Mouse (Mus musculus): Measurements from ENCODE around the gene Cflar. TPM values are rescaled to one million over a fixed set of nuclear protein-coding genes. Genes with fewer than 3 reads are reported as not detected.
A peak's percentile ranks its signal among the peaks of the same experiment; 100 is the strongest.
"Not testable (repeated sequence)": the region's sequence is repeated elsewhere in the genome, so short reads cannot be mapped to it uniquely, and the experiment has no call there.

Cflar gene
- polyA plus RNA-seq, 1 experiment from 2014 or later = 29.9 TPM

DNA sequence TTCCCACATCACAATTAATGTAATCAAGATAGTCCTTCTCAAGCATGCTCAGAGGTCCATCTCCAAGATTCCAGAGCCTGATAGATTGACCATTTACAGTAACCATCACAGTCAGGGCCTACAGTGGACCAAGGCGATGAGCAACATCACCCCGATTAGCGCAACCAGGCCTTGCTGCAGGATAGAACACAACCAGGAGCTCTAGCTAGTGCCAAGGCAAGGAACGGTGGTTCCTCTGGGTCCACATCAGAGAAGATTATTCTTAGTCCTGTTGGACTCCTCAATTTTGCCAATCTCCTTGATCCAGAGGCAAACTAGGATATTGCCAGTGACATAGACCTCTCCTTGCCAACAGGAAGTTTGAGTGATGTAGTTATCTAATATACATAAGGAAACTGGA, 77.1 kb downstream of the Cflar start:
- no peaks in the 10 kb centered on the region for H3K27me3 ChIP-seq
- ATAC-seq (ENCODE audit: insufficient number of reproducible peaks, insufficient read depth, low FRiP score, low TSS enrichment, low read depth) = no peak
- 94% methylated on average over 4 of the region's 4 CpGs for WGBS

GRCm38 (mm10) chr1:58794705-58795104, 83.4 kb downstream of the Cflar start:
- H3K27me3 ChIP-seq = no peaks in the 10 kb centered on the region
- no peak overlapping the region for H3K27ac ChIP-seq
- H3K9me3 ChIP-seq = peaks cover 4% of the 10 kb centered on the region; the same call in 1 of the 2 replicates
- H3K4me2 ChIP-seq = peak overlapping the region; percentile 64
- peaks cover 7% of the 10 kb centered on the region; the same call in 1 of the 2 replicates for H3K36me3 ChIP-seq
- H3K4me1 ChIP-seq (replicated peaks) = peaks cover 6% of the 10 kb centered on the region; the same call in 1 of the 2 replicates
- 50% methylated on average over 2 of the region's 2 CpGs for WGBS
- H3K4me3 ChIP-seq (replicated peaks) = peak overlapping the region; percentile 49; the same call in 1 of the 2 replicates
- no peak for ATAC-seq (ENCODE audit: insufficient number of reproducible peaks, insufficient read depth, low FRiP score, low TSS enrichment, low read depth)
- no peak overlapping the region for H3K9ac ChIP-seq (replicated peaks)

More for the DNA sequence above, 77.1 kb downstream of the Cflar start:
- no peaks in the 10 kb centered on the region for H3K9me3 ChIP-seq
- H3K36me3 ChIP-seq = no peaks in the 10 kb centered on the region
- no peak overlapping the region for H3K4me2 ChIP-seq
- H3K4me3 ChIP-seq (replicated peaks) = no peak overlapping the region
- H3K27ac ChIP-seq = no peak overlapping the region
- no peaks in the 10 kb centered on the region for H3K4me1 ChIP-seq (replicated peaks)
- H3K9ac ChIP-seq (replicated peaks) = no peak overlapping the region

- 0 out of 2 replicates have a peak, but pooled peaks have one; percentile 31 for ATAC-seq (ENCODE audit: insufficient number of reproducible peaks, insufficient read depth, low FRiP score, low TSS enrichment, low read depth)
- H3K27ac ChIP-seq = peak within 1 kb of the TSS; percentile 57
Measured at GRCm38 (mm10) chr1:58795291-58796058, 84.2 kb downstream of the Cflar start, which contains the start of gene Casp8. Gene Casp8, plus strand, starts transcription at chr1:58795374.

DNA sequence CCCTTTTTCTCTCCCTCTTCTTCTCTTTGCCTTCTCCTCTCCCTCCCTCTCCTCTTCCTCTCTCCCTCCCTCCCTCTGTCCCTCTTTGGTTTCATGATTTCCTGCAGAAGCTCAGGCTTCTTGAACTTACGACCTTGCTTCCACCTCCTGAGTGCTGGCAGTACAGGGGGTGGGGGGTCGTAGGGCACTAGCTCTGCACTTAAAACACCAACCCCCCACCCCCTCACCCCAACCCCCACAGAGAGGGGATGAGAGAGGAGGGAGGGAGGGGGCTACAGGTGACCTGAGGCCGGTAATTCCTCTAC, 84.7 kb downstream of the Cflar start:
- Histone ChIP-seq H3K4me1 (replicated peaks) (peaks cover 6% of the 10 kb centered on the region; the same call in 1 of the 2 replicates), H3K9me3 (peaks cover 4% of the 10 kb centered on the region; the same call in 1 of the 2 replicates), H3K4me2 (peak overlapping the region; percentile 64), H3K36me3 (peaks cover 7% of the 10 kb centered on the region; the same call in 1 of the 2 replicates), H3K27ac (0 out of 2 replicates have a peak overlapping the region, but pooled peaks have one; percentile 57), H3K4me3 (replicated peaks) (peak overlapping the region; percentile 49), H3K9ac (replicated peaks) (peak overlapping the region; percentile 59), H3K27me3 (no peaks in the 10 kb centered on the region)
- no peak for ATAC-seq (ENCODE audit: insufficient number of reproducible peaks, insufficient read depth, low FRiP score, low TSS enrichment, low read depth)
- WGBS = 0% methylated on average over 3 of the region's 3 CpGs

More at GRCm38 (mm10) chr1:58795291-58796058, 84.2 kb downstream of the Cflar start, which contains the start of gene Casp8:
- Histone ChIP-seq H3K4me3 (replicated peaks) (peak within 1 kb of the TSS; percentile 49), H3K9me3 (peaks cover 4% of the 10 kb centered on the region; the same call in 1 of the 2 replicates), H3K36me3 (peaks cover 7% of the 10 kb centered on the region; the same call in 1 of the 2 replicates), H3K4me1 (replicated peaks) (peaks cover 6% of the 10 kb centered on the region; the same call in 1 of the 2 replicates), H3K27me3 (no peaks in the 10 kb centered on the region), H3K9ac (replicated peaks) (peak within 1 kb of the TSS; percentile 59), H3K4me2 (peak within 1 kb of the TSS; percentile 64)
- under 1% methylated on average over 42 of the region's 42 CpGs for WGBS

DNA sequence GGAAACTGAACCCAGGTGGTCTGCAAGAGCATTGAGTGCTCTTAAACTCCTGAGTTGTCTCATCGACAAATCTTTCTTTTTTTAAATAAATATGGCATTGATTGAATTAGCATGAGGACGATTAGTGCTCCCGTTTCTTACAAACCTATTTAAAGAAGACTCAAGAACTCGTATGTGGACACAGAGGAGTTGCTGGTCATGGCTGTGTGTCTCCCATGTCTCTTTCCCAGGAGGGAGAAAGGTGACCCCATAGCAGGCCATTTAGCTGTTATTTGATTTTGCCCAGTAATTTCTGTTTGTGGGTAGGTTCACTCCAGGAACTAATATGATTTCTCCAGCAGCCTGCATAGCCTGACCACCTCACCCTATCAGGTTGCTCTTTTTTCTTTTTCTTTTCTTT, 85.5 kb downstream of the Cflar start:
- no peak overlapping the region for H3K9ac ChIP-seq (replicated peaks)
- H3K27me3 ChIP-seq = no peaks in the 10 kb centered on the region
- peak overlapping the region; percentile 17; the same call in 1 of the 2 replicates for H3K4me2 ChIP-seq
- ATAC-seq (ENCODE audit: insufficient number of reproducible peaks, insufficient read depth, low FRiP score, low TSS enrichment, low read depth) = no peak
- peaks cover 4% of the 10 kb centered on the region; the same call in 1 of the 2 replicates for H3K9me3 ChIP-seq
- H3K27ac ChIP-seq = no peak overlapping the region
- no peak overlapping the region for H3K4me3 ChIP-seq (replicated peaks)
- peaks cover 7% of the 10 kb centered on the region; the same call in 1 of the 2 replicates for H3K36me3 ChIP-seq
- WGBS = 70% methylated on average over 4 of the region's 4 CpGs
- H3K4me1 ChIP-seq (replicated peaks) = peaks cover 6% of the 10 kb centered on the region; the same call in 1 of the 2 replicates

DNA sequence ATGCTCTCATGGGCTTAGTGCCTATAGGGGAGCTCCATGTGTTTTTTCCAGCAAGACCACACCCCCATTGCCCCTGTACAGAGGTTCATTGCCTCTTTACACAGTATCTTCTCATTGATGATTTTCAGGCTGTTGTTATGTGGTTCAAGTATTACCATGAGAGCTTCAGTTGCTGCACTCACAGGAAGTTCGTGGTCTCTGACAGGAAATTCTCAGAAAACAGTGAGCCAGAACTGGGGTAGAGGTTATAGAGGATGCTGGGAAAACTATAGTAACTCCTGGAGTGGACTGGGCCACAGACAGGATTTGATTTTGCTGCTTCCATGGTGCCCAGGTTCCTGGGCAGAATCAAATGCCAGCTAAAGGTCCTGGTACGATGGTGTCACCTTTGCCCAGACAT, 86.1 kb downstream of the Cflar start:
- no peak overlapping the region for H3K4me2 ChIP-seq
- H3K4me1 ChIP-seq (replicated peaks) = peaks cover 8% of the 10 kb centered on the region
- WGBS = 81% methylated on average over 2 of the region's 2 CpGs
- no peaks in the 10 kb centered on the region for H3K27me3 ChIP-seq
- no peak overlapping the region for H3K4me3 ChIP-seq (replicated peaks)
- H3K9ac ChIP-seq (replicated peaks) = no peak overlapping the region
- H3K9me3 ChIP-seq = peaks cover 4% of the 10 kb centered on the region; the same call in 1 of the 2 replicates
- ATAC-seq (ENCODE audit: insufficient number of reproducible peaks, insufficient read depth, low FRiP score, low TSS enrichment, low read depth) = no peak
- H3K36me3 ChIP-seq = peaks cover 7% of the 10 kb centered on the region; the same call in 1 of the 2 replicates
- H3K27ac ChIP-seq = no peak overlapping the region

GRCm38 (mm10) chr1:58798911-58799310, 87.6 kb downstream of the Cflar start:
- Histone ChIP-seq H3K36me3 (peaks cover 7% of the 10 kb centered on the region; the same call in 1 of the 2 replicates), H3K9ac (replicated peaks) (no peak overlapping the region), H3K4me1 (replicated peaks) (peaks cover 17% of the 10 kb centered on the region), H3K9me3 (peaks cover 4% of the 10 kb centered on the region; the same call in 1 of the 2 replicates), H3K27me3 (no peaks in the 10 kb centered on the region), H3K27ac (no peak overlapping the region), H3K4me2 (no peak overlapping the region), H3K4me3 (replicated peaks) (no peak overlapping the region)
- no peak for ATAC-seq (ENCODE audit: insufficient number of reproducible peaks, insufficient read depth, low FRiP score, low TSS enrichment, low read depth)
- WGBS = 93% methylated on average over 4 of the region's 4 CpGs

DNA sequence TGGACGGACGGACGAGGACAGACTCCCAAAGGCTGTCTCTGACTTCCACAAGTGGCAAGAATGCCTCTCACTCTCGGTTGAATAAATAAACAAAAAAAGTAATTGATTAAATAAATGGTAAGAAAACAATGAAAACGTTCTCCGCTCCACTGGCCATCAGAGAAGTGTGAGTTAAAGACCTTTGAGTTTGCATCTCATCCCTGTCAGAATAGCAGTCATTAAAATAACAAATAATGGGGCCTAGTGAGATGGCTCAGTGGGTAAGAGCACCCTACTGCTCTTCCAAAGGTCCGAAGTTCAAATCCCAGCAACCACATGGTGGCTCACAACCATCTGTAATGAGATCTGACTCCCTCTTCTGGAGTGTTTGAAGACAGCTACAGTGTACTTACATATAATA, 89.3 kb downstream of the Cflar start:
- not testable (repeated sequence) for H3K9me3 ChIP-seq; H3K27ac ChIP-seq; H3K4me2 ChIP-seq; ATAC-seq (ENCODE audit: insufficient number of reproducible peaks, insufficient read depth, low FRiP score, low TSS enrichment, low read depth); H3K4me3 ChIP-seq (replicated peaks); H3K36me3 ChIP-seq; H3K27me3 ChIP-seq; H3K9ac ChIP-seq (replicated peaks)
- peaks cover 17% of the 10 kb centered on the region for H3K4me1 ChIP-seq (replicated peaks)
- 86% methylated on average over 7 of the region's 7 CpGs for whole genome bisulfite sequencing

DNA sequence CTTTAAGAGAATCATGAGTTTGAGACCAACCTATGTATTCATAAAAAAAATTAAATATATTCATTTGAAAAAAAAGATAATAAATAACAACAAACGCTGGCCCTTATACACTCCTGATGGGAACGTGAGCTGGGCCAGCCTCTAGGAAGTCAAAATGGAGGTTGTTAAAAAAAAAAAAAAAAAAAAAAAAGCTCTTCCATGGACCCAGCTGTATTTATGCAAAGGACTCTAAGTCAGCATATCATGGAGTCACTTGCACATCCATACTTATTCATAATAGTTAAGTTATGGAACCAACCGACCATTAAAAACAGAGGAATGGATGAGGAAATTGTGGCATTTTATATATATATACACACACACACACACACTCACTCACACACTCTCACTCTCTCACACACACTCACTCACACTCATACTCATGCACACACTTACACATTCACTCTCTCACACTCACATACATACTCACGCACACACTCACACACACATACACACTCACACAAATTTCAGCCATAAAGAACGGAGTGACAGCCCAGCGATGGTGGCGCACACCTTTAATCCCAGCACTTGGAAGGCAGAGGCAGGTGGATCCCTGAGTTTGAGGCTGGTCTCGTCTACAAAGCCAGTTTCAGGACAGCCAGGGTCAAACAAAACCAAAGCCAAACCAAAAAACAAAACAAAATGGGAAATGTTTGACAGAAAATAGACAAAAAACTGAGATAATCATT, 90.4 kb downstream of the Cflar start:
- peaks cover 13% of the 10 kb centered on the region for H3K4me1 ChIP-seq (replicated peaks)
- no peak overlapping the region for H3K9ac ChIP-seq (replicated peaks)
- H3K4me2 ChIP-seq = no peak overlapping the region
- ATAC-seq (ENCODE audit: insufficient number of reproducible peaks, insufficient read depth, low FRiP score, low TSS enrichment, low read depth) = no peak
- H3K4me3 ChIP-seq (replicated peaks) = no peak overlapping the region
- H3K9me3 ChIP-seq = peaks cover 4% of the 10 kb centered on the region; the same call in 1 of the 2 replicates
- no peaks in the 10 kb centered on the region for H3K27me3 ChIP-seq
- 0 out of 2 replicates have a peak overlapping the region, but pooled peaks have one; percentile 12 for H3K27ac ChIP-seq
- peaks cover 7% of the 10 kb centered on the region; the same call in 1 of the 2 replicates for H3K36me3 ChIP-seq
- 89% methylated on average over 8 of the region's 8 CpGs for WGBS

DNA sequence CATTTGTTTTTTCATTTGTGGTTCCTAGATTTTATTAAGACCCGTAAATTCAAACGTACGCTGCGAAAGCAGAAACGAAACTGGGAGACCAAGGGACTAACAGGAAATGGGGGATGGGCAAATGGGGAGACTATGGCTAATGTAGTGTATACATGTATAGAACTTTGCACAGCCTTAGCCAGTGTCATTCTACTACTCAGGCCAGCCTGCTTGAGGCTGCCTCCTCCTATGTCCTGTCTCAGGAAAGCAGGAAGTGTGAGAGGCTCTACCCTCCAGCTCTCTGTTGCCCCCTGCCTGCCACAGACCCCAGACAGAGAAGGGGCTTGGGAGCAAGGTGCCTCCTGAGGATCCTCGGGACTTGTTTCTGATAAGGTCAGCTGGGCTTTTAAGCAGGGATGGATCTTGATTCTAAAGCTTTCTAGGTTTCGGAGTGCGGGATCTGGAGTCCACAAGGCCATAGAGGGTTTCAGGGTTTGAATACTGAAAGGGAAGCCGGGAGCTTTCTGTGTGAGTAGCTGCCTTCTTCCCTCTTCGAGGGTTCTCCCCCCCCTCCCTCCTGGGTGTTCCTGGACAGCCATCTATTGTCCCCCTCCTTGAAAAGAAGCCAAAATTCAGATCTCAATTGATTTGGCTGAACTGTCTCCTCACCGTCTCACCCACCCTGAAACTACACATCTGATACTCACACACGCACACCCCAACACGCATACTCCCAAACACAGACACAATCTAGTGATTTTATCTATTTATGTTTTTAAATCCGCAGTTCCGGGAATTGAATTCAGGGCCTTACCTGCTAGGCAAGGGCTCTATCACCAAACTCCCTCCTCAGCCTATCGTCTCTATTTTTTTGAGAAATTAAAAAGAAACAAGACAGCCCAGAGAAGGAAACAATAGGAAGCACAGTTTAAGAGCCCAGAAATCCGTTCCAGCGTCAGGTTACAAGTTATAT, 91.3 kb downstream of the Cflar start:
- H3K9ac ChIP-seq (replicated peaks) = no peak overlapping the region
- H3K27me3 ChIP-seq = no peaks in the 10 kb centered on the region
- no peak overlapping the region for H3K4me3 ChIP-seq (replicated peaks)
- H3K36me3 ChIP-seq = peaks cover 7% of the 10 kb centered on the region; the same call in 1 of the 2 replicates
- no peak for ATAC-seq (ENCODE audit: insufficient number of reproducible peaks, insufficient read depth, low FRiP score, low TSS enrichment, low read depth)
- peaks cover 4% of the 10 kb centered on the region; the same call in 1 of the 2 replicates for H3K9me3 ChIP-seq
- 69% methylated on average over 18 of the region's 18 CpGs for WGBS
- H3K4me1 ChIP-seq (replicated peaks) = peaks cover 11% of the 10 kb centered on the region
- H3K27ac ChIP-seq = no peak overlapping the region
- H3K4me2 ChIP-seq = no peak overlapping the region
